Mouse (Mus musculus): Measurements from ENCODE around the gene Kcnmb2. TPM values are rescaled to one million over a fixed set of nuclear protein-coding genes. Genes with fewer than 3 reads are reported as not detected.

Kcnmb2 gene
- polyA plus RNA-seq, 1 experiment = not detected

DNA sequence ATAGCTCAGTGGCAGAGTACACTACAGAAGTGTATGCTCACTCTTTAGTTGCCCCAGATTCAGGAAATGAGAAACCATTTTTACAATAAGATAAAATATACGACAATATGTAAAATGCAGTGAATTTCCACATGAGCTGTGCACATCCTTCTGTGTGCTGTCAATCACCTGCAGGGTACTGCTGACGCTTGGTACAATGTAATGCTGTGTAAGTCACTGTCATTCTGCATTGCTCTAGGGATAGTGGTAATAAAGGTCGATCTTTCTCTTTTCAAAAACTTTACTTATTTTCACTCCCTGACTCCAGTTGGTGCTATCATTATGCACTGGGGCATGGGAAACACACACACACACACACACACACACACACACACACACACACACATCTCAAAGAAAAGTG lies 146.5 kb downstream of the Kcnmb2 start:
- 97% methylated on average over 3 of the region's 3 CpGs for WGBS
- Histone ChIP-seq H3K4me1 (ENCODE audit: control insufficient read depth, insufficient read depth, low read length) (no peaks in the 10 kb centered on the region), H3K27ac (ENCODE audit: insufficient read depth, low read depth, low read length) (no peak overlapping the region), H3K4me3 (ENCODE audit: insufficient read depth, low read depth, low read length) (no peak overlapping the region)
- TF ChIP-seq CTCF (IDR thresholded peaks at IDR 0.05; ENCODE audit: insufficient read depth, low read depth, low read length) (no peak), POLR2A (IDR thresholded peaks at IDR 0.05; ENCODE audit: insufficient read depth, low read depth, low read length) (no peak)

DNA sequence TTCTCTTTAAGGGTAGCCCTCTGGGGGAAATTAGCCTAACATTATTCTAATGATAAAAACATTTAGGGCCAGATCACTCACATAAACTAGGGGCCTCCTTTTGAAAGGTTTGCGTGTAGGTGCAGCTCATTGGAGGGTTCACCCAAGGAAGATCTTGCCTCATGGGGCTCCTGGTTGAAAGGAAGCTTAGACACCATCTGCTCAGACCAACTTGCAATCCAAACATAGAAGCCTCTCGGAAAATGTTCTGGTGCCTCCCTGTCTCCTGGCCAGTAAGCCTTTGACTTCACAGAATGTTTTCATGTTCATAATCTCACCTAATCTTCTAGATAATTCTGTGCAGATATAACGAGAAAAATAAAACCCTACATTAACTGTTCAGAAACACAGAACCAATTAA lies 150.3 kb downstream of the Kcnmb2 start:
- no peak overlapping the region for H3K27ac ChIP-seq (ENCODE audit: insufficient read depth, low read depth, low read length)
- no peak for TF ChIP-seq CTCF (IDR thresholded peaks at IDR 0.05; ENCODE audit: insufficient read depth, low read depth, low read length)
- TF ChIP-seq POLR2A (IDR thresholded peaks at IDR 0.05; ENCODE audit: insufficient read depth, low read depth, low read length) = no peak
- H3K4me1 ChIP-seq (ENCODE audit: control insufficient read depth, insufficient read depth, low read length) = no peaks in the 10 kb centered on the region
- H3K4me3 ChIP-seq (ENCODE audit: insufficient read depth, low read depth, low read length) = no peak overlapping the region
- WGBS = 87% methylated on average over 3 of the region's 3 CpGs

DNA sequence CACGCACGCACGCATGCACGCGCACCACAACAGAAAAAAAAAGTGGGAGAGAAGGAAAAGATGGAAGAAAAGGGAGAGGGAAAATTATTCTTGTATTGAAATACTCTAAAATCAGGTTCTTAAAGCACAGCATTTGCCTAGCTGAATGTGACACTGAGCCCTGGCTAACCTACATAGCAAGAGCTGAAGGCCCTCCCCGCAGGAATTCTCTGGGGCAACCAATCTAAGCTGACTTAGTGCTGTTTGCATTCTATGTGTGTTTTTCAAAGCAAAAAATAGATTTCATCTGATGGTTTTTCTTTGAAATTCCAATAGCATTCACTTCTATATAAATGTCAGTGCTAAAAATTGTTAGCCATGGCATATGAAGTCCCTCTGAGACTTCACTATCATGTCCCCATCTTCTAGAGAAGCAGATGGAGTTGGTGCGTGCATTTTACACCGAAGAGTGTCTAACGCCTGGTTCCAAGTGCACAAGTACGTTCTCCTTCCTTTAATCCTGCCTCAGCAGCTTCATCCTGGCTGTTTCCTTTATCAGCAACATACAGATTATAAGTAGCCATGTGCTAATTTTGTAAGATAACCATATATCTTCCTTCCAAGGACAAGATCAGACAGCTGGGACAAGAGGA lies 151.4 kb downstream of the Kcnmb2 start:
- Histone ChIP-seq H3K4me1 (ENCODE audit: control insufficient read depth, insufficient read depth, low read length) (no peaks in the 10 kb centered on the region), H3K27ac (ENCODE audit: insufficient read depth, low read depth, low read length) (no peak overlapping the region), H3K4me3 (ENCODE audit: insufficient read depth, low read depth, low read length) (no peak overlapping the region)
- 94% methylated on average over 10 of the region's 10 CpGs for WGBS
- TF ChIP-seq CTCF (IDR thresholded peaks at IDR 0.05; ENCODE audit: insufficient read depth, low read depth, low read length) (no peak), POLR2A (IDR thresholded peaks at IDR 0.05; ENCODE audit: insufficient read depth, low read depth, low read length) (no peak)

DNA sequence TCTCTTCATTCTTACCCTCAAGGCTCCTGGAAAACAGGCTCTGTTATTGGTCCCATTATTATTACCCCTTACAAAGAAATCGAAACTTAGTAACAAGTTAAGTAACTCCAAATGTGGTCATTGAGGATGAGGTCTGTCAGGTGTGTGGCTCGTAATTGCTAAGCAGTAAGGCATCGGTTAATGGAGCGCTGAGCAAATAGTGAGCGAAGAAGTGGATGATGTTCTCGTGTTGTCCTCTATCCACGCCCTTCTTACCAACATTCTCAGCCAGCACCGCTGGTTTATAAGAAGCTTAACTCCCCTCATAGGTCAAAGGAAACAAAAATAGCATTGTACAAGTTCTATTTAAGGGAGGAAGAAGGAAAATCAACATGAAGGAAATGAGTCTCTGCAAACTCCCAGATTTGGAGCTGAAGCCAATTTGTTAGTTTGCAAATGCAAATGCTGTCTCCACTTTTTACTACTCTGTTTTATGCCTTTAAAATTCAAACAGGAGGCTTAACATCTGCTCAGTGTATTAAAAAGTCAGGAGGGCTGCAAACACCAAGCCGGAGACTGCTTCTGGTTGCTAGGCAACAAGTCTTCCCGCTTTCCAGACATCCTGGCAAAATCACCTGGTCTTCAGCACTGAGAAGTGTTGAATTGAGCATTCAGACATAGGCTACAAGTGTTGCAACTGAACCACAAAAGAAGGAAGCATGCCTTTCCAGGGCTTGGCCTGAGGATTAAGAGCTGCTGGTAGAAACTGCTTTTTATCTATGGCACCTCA lies 157.8 kb downstream of the Kcnmb2 start:
- TF ChIP-seq CTCF (IDR thresholded peaks at IDR 0.05; ENCODE audit: insufficient read depth, low read depth, low read length) (no peak), POLR2A (IDR thresholded peaks at IDR 0.05; ENCODE audit: insufficient read depth, low read depth, low read length) (no peak)
- no peaks in the 10 kb centered on the region for H3K4me1 ChIP-seq (ENCODE audit: control insufficient read depth, insufficient read depth, low read length)
- no peak overlapping the region for H3K4me3 ChIP-seq (ENCODE audit: insufficient read depth, low read depth, low read length)
- WGBS = 37% methylated on average over 10 of the region's 10 CpGs
- no peak overlapping the region for H3K27ac ChIP-seq (ENCODE audit: insufficient read depth, low read depth, low read length)

DNA sequence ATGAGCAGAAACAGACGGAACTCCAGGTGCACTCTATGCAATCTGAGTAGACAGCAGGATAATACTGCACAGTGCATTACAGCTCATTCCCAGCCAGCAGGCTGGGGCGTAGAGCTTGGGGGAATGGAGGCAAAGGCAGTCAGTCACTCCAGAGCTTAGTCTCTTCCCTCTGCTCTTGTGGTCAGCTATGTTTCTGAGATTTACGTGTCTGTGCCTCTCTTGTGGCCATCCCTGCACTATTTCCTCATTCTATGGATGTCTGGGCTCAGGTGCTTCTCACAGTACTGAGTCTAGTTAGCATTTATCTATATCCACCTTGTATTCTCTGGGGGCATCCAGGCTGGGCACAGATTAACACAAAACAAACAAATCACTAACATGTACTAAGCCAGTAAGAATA lies 160.4 kb downstream of the Kcnmb2 start:
- 84% methylated on average over 3 of the region's 3 CpGs for WGBS
- H3K4me1 ChIP-seq (ENCODE audit: control insufficient read depth, insufficient read depth, low read length) = no peaks in the 10 kb centered on the region

DNA sequence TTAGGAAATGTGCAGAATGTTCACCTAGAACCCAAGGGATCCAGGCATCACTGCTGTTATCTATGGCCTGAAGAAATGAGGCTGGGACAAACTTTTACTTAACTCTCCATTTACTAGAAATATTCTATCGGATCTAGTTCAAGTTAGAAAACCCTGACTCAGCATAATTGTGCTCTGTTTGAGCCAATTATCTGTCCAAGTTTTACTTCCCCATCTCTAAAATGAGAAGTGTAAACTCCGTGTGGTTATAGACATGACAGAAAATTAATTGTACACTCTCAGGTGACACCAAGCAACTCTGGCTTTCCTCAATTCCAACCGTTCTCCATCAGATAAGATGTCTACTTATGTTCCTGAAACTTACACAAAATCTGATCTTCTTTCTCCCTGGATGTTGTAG lies 161.0 kb downstream of the Kcnmb2 start:
- TF ChIP-seq CTCF (IDR thresholded peaks at IDR 0.05; ENCODE audit: insufficient read depth, low read depth, low read length) (no peak), POLR2A (IDR thresholded peaks at IDR 0.05; ENCODE audit: insufficient read depth, low read depth, low read length) (no peak)
- 88% methylated on average over 3 of the region's 3 CpGs for WGBS
- no peaks in the 10 kb centered on the region for H3K4me1 ChIP-seq (ENCODE audit: control insufficient read depth, insufficient read depth, low read length)
- H3K27ac ChIP-seq (ENCODE audit: insufficient read depth, low read depth, low read length) = no peak overlapping the region
- no peak overlapping the region for H3K4me3 ChIP-seq (ENCODE audit: insufficient read depth, low read depth, low read length)

More for the DNA sequence above, 160.4 kb downstream of the Kcnmb2 start:
- H3K27ac ChIP-seq (ENCODE audit: insufficient read depth, low read depth, low read length) = no peak overlapping the region
- H3K4me3 ChIP-seq (ENCODE audit: insufficient read depth, low read depth, low read length) = no peak overlapping the region
- TF ChIP-seq POLR2A (IDR thresholded peaks at IDR 0.05; ENCODE audit: insufficient read depth, low read depth, low read length) = no peak
- TF ChIP-seq CTCF (IDR thresholded peaks at IDR 0.05; ENCODE audit: insufficient read depth, low read depth, low read length) = no peak

DNA sequence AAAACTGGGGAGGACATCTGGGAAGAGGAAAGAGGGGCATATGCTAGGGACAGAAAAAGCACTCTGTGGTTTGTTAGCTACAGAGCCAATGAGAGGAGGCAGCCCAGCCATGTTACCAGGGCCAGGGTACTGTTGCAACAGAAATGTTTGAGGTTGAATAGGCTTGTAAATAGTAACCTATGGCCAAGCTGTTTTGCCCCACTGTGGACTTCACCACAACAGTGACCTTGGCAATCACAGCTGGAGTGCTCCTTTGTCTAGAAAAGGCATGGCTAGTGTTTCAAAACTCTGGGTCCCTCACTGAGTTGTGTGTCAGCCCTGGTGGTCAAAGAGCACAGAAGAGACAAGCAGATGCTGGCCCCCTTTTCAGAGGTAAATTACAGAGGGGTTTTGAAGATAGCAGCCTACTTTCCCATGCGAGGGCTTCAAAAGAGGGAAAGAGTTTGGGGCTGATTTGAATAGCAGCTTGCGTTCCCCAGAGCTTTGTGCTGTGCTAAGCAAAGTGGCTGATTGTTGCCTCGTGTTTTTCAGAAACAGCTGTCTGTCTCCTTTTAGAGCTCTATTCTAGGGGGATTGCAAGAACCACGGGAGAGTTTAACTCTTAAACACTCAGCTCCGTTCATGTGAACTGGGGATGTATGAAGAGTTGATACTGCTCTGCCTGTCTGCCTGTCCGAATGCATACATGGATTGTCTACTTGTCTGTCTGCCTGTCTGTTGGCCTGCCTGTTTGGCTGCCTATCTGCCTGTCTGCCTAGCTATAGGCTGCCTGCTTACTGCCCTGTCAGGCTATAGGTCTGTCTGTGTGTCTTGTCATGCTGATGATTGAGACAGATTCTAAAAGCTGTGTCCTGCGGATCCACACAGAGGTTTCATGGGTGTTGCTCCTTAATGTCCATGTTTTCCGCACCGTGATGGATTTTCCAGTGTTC lies 165.0 kb downstream of the Kcnmb2 start:
- no peaks in the 10 kb centered on the region for H3K4me1 ChIP-seq (ENCODE audit: control insufficient read depth, insufficient read depth, low read length)
- TF ChIP-seq POLR2A (IDR thresholded peaks at IDR 0.05; ENCODE audit: insufficient read depth, low read depth, low read length) (no peak), CTCF (IDR thresholded peaks at IDR 0.05; ENCODE audit: insufficient read depth, low read depth, low read length) (no peak)
- 61% methylated on average over 9 of the region's 9 CpGs for WGBS
- H3K4me3 ChIP-seq (ENCODE audit: insufficient read depth, low read depth, low read length) = no peak overlapping the region
- H3K27ac ChIP-seq (ENCODE audit: insufficient read depth, low read depth, low read length) = no peak overlapping the region

DNA sequence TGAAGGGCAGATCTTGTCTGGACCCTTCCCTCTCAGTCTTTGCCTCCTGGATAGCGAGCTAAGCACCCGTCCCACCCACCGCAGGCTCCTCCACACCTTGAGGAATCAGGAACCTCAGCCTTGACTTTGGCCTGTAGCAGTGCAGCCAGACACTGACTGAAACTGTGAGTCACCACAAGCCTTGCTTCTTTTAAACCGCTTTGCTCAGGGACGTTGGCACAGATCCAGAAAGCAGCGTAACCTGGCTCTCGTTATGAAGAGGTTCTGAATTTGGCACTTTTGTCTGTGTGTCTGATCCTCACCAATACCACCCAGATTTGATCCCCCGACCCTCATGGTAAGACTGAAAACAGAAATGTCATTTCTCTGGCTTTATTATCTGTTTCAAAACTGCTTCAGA lies 171.6 kb downstream of the Kcnmb2 start:
- Histone ChIP-seq H3K4me1 (ENCODE audit: control insufficient read depth, insufficient read depth, low read length) (peaks cover 2% of the 10 kb centered on the region), H3K27ac (ENCODE audit: insufficient read depth, low read depth, low read length) (no peak overlapping the region), H3K4me3 (ENCODE audit: insufficient read depth, low read depth, low read length) (no peak overlapping the region)
- 41% methylated on average over 8 of the region's 8 CpGs for WGBS
- no peak for TF ChIP-seq CTCF (IDR thresholded peaks at IDR 0.05; ENCODE audit: insufficient read depth, low read depth, low read length)
- no peak for TF ChIP-seq POLR2A (IDR thresholded peaks at IDR 0.05; ENCODE audit: insufficient read depth, low read depth, low read length)
